Mouse (Mus musculus) CH12.LX (cell line): ENCODE measurements around the gene Slc31a1.

Experiments used
- CTCF ChIP-seq, 2 experiments: IDR thresholded peaks in 1 of 2; conservative IDR thresholded peaks in 1 of 2; 2 replicates each; pipeline ENCODE4 v1.5.1; 2011 to 2012; ENCODE audit warnings: low read depth in 2 of 2, low read length in 2 of 2, improper control_type of control experiment in 1 of 2, inconsistent platforms in 1 of 2, mild to moderate bottlenecking in 1 of 2, moderate library complexity in 1 of 2
- E2F4 ChIP-seq: IDR thresholded peaks from 2 replicates; pipeline ENCODE4 v1.6.1; 2011; ENCODE audit warnings: low read depth, low read length, improper control_type of control experiment; ENCODE audit not compliant: insufficient replicate concordance
- EP300 ChIP-seq: IDR thresholded peaks from 2 replicates; pipeline ENCODE4 v1.6.1; 2011; ENCODE audit warnings: low read length, improper control_type of control experiment
- GABPA ChIP-seq: IDR thresholded peaks from 2 replicates; pipeline ENCODE4 v1.6.1; 2012; ENCODE audit warnings: low read depth, low read length, improper control_type of control experiment, inconsistent platforms; ENCODE audit not compliant: insufficient replicate concordance
- MAFK ChIP-seq: IDR thresholded peaks from 2 replicates; pipeline ENCODE4 v1.6.1; 2011; ENCODE audit warnings: low read length, improper control_type of control experiment; ENCODE audit not compliant: insufficient replicate concordance
- MAZ ChIP-seq: IDR thresholded peaks from 2 replicates; pipeline ENCODE4 v1.6.1; 2012; ENCODE audit warnings: low read depth, mild to moderate bottlenecking, inconsistent platforms, low read length, improper control_type of control experiment, moderate library complexity
- POLR2A ChIP-seq: IDR thresholded peaks from 2 replicates; pipeline ENCODE4 v1.6.1; 2011; ENCODE audit warnings: low read depth, mild to moderate bottlenecking, improper control_type of control experiment, low read length
- RAD21 ChIP-seq: IDR thresholded peaks from 2 replicates; pipeline ENCODE4 v1.6.1; 2011; ENCODE audit warnings: low read depth, mild to moderate bottlenecking, low read length, improper control_type of control experiment, moderate library complexity
- TBP ChIP-seq: conservative IDR thresholded peaks from 2 replicates; pipeline ENCODE4 v1.6.1; 2011; ENCODE audit warnings: low read depth, low read length, improper control_type of control experiment
- USF2 ChIP-seq: conservative IDR thresholded peaks from 2 replicates; pipeline ENCODE4 v1.6.1; 2011; ENCODE audit warnings: low read depth, low read length, improper control_type of control experiment
- ZC3H11A ChIP-seq: IDR thresholded peaks from 2 replicates; pipeline ENCODE4 v1.6.1; 2012; ENCODE audit warnings: low read depth, mild to moderate bottlenecking, inconsistent platforms, low read length, improper control_type of control experiment
- ZKSCAN1 ChIP-seq: IDR thresholded peaks from 2 replicates; pipeline ENCODE4 v1.6.1; 2012; ENCODE audit warnings: low read depth, inconsistent platforms, low read length, improper control_type of control experiment, borderline replicate concordance

DNA sequence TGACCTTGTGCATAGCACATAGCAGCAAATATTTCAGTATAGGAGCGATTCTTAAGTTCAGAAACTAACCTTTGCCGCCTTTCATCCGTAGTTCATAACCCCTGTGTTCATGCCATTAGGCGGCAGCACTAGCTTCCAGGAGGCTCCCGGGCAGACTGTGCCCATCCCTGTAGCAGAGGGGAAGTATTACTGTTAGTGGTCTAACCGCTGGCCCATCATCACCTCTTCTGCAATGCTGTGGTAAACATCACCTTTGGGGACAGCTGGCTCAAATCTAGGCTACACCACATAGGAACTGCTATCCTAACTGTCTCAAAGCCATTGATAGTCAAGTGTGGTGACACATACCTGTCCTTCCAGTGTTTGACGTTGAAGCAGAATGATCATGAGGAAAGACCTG lies 31.4 kb downstream of the Slc31a1 start:
- TF ChIP-seq E2F4 (no peak), ZKSCAN1 (no peak), CTCF (conservative IDR thresholded peaks at IDR 0.05 in 1 of 2, IDR thresholded peaks at IDR 0.05 in 1 of 2; ENCODE audit: low read depth in 2 of 2, low read length in 2 of 2) (no peak), GABPA (no peak), RAD21 (no peak), USF2 (no peak), ZC3H11A (no peak), EP300 (no peak), MAFK (no peak), TBP (no peak), POLR2A (no peak), MAZ (no peak)
